Mouse (Mus musculus) c-Kit-negative CD71-positive TER-119-positive erythroid progenitor cells, embryonic 14.5 days (primary cell): ENCODE measurements around the gene Olfr448.

Experiments used
- DNase-seq: peaks from one replicate; pipeline ENCODE4 v3.0.0-alpha.2; 2013; ENCODE audit warnings: low read depth, low spot score

The Olfr448 gene

GRCm38 (mm10) chr6:42890141-42890540 lies at the start of gene Olfr448:
TSS of gene Olfr448 (plus strand) at chr6:42890441.
- no peak for DNase-seq

DNA sequence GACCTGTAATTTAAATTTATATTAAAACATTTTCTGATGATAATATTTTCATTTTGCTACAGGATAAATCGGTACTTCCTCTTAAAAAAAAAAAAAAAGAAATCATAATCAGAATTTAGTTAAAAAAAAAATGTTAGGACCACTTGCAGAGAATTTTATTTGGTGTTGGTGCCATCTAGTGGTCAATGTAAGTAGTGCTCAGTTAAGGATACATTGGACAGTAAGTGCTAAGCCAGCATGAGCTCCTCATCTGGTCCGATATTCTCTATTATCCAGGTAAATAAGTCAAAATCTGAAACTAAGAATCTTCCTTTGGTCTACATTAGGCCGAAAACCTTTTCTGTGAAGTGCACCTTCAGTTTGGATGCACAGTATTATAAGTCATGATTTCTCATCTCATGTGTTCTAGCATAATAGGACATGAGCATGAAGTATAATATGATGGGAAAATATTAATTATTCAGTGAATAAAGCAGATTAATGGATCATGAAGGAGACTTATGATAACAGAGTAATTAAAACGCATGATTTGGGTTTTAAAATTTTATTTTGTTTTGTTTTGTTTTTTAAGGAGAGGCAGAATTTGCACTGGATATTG lies 29.9 kb upstream of the Olfr448 start:
- DNase-seq = peak; percentile 6

DNA sequence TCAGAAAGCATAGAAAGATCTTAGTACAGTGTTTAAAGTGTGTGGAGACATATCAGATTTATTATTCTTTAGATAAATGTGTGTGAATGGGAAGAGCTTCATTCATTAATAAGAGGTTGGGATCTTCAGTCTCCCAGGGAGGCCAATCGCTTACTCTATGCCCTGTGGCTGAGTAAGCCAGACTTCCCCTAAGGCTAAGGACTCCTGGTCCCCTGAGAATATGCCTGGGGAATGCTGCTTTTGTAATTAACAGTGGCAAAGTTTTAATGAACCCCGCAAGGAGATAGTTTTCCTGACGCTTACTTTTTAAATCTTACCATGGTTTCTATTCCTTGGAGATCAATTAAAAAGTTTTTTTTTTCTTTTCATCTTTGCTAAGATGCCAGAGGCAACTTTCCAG lies 20.5 kb upstream of the Olfr448 start:
- no peak for DNase-seq

DNA sequence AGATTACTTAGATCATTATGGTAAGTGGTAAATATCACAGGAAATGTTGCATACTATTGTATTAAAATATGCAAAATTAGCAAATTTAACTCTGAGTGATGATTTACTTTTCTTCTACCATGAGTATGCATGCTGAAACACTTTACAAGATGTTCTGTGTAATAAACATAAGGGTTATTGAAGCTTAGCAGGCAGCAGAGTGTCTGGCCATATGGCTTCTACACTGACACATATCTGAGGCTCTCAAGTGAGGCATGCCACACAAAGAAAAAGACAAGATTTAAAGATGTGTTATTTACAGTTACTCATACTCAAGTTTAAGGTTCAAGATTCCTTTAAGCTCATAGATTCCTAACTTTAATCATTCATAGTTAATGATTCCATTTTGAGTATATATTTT lies 13.9 kb upstream of the Olfr448 start:
- DNase-seq = no peak

GRCm38 (mm10) chr6:42900345-42900744 lies 10.1 kb downstream of the Olfr448 start:
- no peak for DNase-seq

DNA sequence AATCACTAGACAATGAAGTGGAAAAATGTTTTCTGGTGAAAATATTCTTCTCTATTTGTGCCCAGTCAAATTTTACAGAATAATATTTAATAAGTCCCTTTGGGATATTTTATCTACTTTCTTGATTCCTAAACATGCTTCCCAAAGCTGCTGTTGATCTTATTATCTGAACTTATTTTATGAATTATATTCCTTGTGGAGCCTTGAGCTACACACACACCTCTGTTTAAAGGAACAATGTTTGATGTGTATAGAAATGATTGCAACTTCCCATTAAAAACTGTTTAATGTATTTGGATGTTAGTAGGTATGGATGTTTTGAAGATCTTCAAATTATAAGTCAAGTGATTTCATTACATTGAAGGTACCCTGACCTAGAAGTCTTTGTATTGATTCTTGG lies 18.3 kb downstream of the Olfr448 start, which contains the start of gene Olfr447:
Gene Olfr447 (plus strand): TSS at position 301 of the 400 bp plus-strand sequence.
- DNase-seq = no peak

- DNase-seq = no peak
Observed at GRCm38 (mm10) chr6:42921077-42921476, 30.8 kb downstream of the Olfr448 start, which contains the start of gene Olfr446. TSS of gene Olfr446 (plus strand) at chr6:42921377.
